Mouse (Mus musculus) stomach, adult 2 months (tissue): ENCODE data around the gene Ugt1a5. TPM values are rescaled to one million over a fixed set of nuclear protein-coding genes. Genes with fewer than 3 reads are reported as not detected.

Experiments used
- polyA plus RNA-seq: library from polyadenylated mRNA; depleted of rRNA; stranded (reverse); fragments of >200 nt; gene quantifications from 2 replicates; pipeline ENCODE4 v1.2.3, GENCODE M21; 2012; rRNA removed

Ugt1a5 gene
- polyA plus RNA-seq: 0.04 and 0.32 TPM in 2 replicates

DNA sequence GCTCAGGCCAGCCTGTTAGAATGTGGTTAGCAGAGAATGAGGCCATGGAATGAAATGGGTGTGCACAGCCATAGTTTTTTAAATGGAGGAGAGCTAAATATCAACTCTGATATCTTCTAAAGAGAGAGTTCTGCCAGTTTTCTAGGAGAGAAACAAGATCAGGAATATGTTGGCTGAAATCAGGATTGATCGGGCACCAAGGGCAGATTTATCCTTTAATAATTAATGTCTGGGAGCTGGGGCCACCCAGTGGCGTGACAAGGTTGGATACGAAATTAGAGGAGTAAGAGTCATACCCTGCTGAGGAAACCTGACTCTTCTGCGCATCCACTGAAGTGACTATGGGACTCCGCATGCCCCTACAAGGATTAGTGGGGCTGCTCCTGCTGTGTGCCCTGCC, at the start of gene Ugt1a5:
Gene Ugt1a5, plus strand, starts transcription at position 302 of the 400 bp plus-strand sequence.

DNA sequence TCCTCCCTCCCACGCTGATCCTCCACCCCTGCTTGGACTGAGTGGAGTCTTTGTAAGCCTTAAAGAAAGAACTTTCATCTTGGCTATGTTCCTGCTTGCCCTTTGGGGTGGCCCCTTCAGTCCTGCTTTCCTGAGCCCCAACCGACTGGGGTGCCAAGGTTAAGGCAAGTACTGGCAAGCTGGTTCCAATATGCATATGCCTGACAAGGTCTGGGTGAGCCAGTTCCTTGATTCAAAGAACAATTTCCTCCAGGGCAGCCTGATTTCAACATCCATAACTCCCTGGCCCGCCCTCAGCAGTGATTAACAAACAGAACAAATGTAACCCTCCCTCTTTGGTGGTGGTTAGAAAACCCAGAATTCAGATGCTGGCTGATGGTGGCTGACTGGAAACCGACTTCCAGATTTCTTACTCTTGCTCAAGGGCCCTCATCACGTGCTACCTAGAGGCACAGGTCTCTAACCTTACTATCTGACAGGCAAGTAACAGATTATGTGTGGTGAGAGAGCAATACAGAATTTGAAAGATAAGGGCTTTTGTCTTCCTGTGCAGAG, 31.3 kb upstream of the Ugt1a5 start, which contains the start of gene Ugt1a6a:
Gene Ugt1a6a, plus strand, starts transcription at position 353 of the 555 bp plus-strand sequence.

GRCm38 (mm10) chr1:88200456-88200855, 34.6 kb downstream of the Ugt1a5 start, which contains the start of gene Ugt1a2:
TSS of gene Ugt1a2 (plus strand) at chr1:88200601.

GRCm38 (mm10) chr1:88205294-88205922, 39.6 kb downstream of the Ugt1a5 start, which contains the start of gene Dnajb3:
TSS of gene Dnajb3 (minus strand) at chr1:88205782.

DNA sequence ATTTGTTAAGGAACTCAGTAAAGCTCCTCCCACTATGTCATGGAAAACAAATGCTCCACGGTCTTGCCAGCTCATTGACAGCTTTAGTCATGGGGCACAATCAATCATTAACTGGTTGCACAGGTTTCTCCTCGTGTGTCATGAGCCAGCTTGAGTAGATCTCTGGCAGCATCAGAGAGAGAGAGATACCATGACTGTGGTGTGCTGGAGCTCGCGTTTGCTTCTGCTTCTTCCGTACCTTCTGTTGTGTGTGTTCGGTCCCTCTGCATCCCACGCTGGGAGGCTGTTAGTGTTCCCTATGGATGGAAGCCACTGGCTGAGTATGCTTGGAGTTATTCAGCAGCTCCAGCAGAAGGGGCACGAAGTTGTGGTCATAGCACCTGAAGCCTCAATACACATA, 46.0 kb downstream of the Ugt1a5 start, which contains the start of gene Ugt1a1:
Gene Ugt1a1, plus strand, starts transcription at position 148 of the 400 bp plus-strand sequence.

DNA sequence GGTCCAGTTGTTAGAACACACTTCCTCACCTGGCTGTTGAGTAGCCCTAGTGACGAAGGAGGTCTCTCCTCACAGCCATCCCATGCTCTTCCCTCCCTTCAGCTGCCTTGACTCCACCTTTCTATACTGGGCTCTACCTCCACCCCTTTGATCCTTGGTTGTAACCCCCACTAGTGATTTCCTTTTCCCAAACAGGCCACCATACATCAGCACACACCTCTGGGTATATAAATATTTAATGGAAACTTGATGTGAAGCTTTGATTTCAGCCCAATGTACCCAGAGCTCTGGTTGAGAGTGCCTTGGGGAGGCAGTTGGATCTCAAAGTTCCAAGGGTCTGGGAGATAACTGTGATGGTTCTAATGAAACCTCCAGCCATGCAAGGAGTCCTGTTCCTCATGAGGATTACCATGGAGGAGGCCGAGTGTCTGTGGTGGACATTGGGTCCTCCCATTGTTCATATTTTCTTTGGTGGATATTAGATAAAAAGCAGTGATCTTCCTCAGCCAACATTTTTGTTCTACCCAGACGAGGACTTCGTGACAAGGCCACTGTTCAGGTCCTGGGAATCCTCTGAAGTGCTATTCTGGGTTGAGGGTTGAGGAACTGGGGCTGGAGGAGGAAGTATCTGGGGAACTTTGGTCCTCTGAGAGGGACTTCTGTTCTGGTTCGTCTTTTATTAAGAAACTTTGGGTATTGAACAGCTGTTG, 61.0 kb downstream of the Ugt1a5 start, which contains the start of gene Mroh2a:
Gene Mroh2a, plus strand, starts transcription at position 317 of the 710 bp plus-strand sequence.

Other genes with a start within 250 kb of the Ugt1a5 start
- 1.6 and 1.9 TPM in 2 replicates for gene Usp40, start 157.5 kb upstream of the Ugt1a5 start, polyA plus RNA-seq
- gene Ugt1a10, start 110.6 kb upstream of the Ugt1a5 start, polyA plus RNA-seq: not detected in 2 replicates
- gene Ugt1a9, start 95.2 kb upstream of the Ugt1a5 start, polyA plus RNA-seq: 0.09 TPM in 1 of 2 replicates, not detected in the other
- not detected in 2 replicates for gene Ugt1a8, start 78.2 kb upstream of the Ugt1a5 start, polyA plus RNA-seq
- gene Ugt1a7c, start 71.0 kb upstream of the Ugt1a5 start, polyA plus RNA-seq: 5.6 and 12.9 TPM in 2 replicates
- gene Ugt1a6b, start 62.8 kb upstream of the Ugt1a5 start, polyA plus RNA-seq: 17.2 and 29.8 TPM in 2 replicates
- gene Ugt1a6a, start 31.2 kb upstream of the Ugt1a5 start, polyA plus RNA-seq: 14.9 and 21.4 TPM in 2 replicates
- 0.09 TPM in 1 of 2 replicates, not detected in the other for gene Ugt1a2, start 34.6 kb downstream of the Ugt1a5 start, polyA plus RNA-seq
- 0.15 and 0.60 TPM in 2 replicates for gene Dnajb3, start 39.8 kb downstream of the Ugt1a5 start, polyA plus RNA-seq
- 1.1 and 1.6 TPM in 2 replicates for gene Ugt1a1, start 45.9 kb downstream of the Ugt1a5 start, polyA plus RNA-seq
- gene Mroh2a, start 61.0 kb downstream of the Ugt1a5 start, polyA plus RNA-seq: 0.19 and 0.48 TPM in 2 replicates
- 5.2 and 6.9 TPM in 2 replicates for gene Hjurp, start 111.6 kb downstream of the Ugt1a5 start, polyA plus RNA-seq
- not detected in 2 replicates for gene Trpm8, start 111.6 kb downstream of the Ugt1a5 start, polyA plus RNA-seq
- not detected in 2 replicates for gene Spp2, start 240.9 kb downstream of the Ugt1a5 start, polyA plus RNA-seq